Mouse (Mus musculus): ENCODE measurements around the gene Snx17.

The Snx17 gene
- long read RNA-seq, experiment 1, transcript Snx17-201 (15 exons, 2,018 nt): major isoform, 126 of 150 reads
- long read RNA-seq, experiment 1, partial matches to known transcripts: 10 of 150 reads
- long read RNA-seq, experiment 1, other reads (novel, unspliced or antisense): 12 of 150 reads
- long read RNA-seq, experiment 2, transcript Snx17-201 (15 exons, 2,018 nt): major isoform, 116 of 142 reads
- long read RNA-seq, experiment 2, partial matches to known transcripts: 13 of 142 reads
- long read RNA-seq, experiment 2, other reads (novel, unspliced or antisense): 11 of 142 reads

DNA sequence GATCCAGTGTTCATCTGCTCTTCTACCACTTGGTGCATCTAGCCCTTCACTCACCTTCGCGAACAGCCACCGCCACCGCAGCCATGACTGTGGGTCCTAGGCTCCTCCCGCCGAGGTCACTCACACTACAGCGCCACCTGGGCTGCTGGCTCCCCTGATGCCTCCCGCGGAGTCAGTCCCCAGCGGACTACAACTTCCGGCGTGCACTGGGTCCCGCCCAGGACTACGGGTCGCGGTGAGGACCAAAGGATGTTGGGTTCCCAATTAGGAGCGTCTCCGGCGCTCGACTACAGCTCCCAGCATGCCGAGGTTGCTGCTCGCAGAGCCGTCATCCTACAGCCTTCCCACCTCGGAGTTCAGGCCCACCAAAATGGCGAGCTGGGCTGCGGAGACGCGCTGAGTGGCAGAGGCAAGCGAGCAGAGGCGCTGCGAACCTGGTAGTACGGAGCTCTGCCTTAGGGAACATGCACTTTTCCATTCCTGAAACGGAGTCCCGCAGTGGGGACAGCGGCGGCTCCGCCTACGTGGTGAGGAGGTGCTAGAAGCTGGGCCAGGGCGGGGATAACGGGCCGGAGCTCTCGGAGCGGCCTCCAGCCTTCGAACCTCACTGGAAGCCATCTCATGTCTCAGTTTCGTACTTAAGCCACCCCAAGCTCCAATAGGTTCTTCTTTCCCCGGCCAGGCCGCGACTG, at the start of gene Snx17, which contains the start of gene Eif2b4:
Gene Snx17 (plus strand): TSS at position 289 of the 692 bp plus-strand sequence.
Gene Eif2b4 (minus strand): TSS at position 492 of the 692 bp plus-strand sequence.
- intact Hi-C loops (cut with DNase I): no loop called here

DNA sequence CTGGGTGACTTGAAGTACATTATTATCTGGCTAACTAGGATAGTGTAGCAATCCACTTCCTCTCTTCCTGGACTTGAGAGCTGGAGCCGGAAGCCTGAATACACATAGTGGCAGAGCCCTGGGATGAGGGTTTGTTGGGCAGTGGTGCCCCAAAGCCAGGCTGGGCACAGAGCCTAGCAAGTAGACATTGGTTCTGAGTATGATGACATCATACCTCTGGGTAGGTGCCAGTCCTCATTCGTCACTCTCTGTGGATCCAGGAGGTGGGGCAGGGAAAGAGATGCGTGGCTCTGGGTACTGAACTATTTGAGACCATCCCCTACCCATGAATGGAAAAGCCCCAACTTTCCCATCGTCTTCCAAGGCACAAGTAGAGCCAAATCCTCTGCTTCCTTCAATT, 43.2 kb upstream of the Snx17 start:
- intact Hi-C loops (cut with DNase I): no loop called here

DNA sequence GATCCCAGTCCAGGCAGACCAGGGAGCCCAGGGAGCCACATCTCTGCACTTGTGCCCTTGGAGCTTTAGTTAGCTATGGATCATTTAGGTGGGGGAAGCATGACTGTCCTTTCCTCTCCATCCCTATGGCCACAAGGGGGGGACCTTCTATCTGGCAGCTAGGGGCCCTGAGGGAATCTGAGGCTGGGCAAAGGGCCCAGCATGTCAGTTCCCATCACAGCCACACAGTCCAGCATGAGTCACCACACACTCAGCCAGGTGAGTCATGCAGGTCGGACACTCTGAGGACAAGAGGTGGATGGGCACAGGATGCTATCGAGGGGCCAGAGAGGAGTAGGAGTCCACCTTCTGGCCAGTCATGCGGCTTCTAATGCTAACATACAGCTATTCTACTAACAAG, 41.3 kb upstream of the Snx17 start:
- intact Hi-C loops (cut with DNase I): no loop called here

DNA sequence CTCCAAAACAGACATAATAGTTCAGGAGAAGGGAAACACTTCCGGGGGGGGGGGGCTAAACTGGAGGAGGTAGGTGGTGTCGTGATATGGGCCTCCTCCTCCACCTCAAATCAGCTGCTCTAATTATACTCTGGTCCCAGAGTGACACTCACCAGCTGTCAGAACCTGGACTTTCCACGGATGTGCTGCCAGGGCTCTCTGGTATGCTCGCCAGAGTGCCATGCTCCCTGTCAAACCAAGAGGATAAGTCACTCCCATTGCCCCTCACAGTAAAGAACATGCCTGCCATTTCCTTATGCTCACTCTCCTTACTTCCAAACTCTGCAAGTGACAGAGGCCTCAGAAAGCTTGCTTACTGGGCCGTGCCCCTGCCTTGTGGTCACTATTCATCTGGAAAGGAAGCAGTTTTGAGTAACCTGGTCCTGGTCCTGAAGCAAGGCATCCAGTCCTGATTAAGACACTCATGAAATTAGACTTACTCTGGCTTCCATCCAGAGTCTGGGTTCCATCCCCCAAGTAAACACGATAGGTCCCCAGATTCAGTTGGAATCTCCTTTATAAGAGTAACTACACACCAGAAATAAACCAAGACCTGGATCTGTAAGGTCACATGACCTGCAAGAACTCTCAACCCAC, 39.4 kb upstream of the Snx17 start:
- intact Hi-C loops (cut with DNase I): no loop called here

- intact Hi-C loops (cut with DNase I): no loop called here
These were observed 38.9 kb upstream of the Snx17 start, which contains the start of gene Mpv17 for GRCm38 (mm10) chr5:31154152-31154553. Gene Mpv17, minus strand, starts transcription at chr5:31154251.

- intact Hi-C loops (cut with DNase I): no loop called here
These were observed 30.6 kb upstream of the Snx17 start for GRCm38 (mm10) chr5:31162462-31162861.

GRCm38 (mm10) chr5:31164878-31165277, 28.1 kb upstream of the Snx17 start:
- intact Hi-C loops (cut with DNase I): no loop called here

- intact Hi-C loops (cut with DNase I): no loop called here
These were observed 24.4 kb upstream of the Snx17 start for GRCm38 (mm10) chr5:31168630-31169029.

DNA sequence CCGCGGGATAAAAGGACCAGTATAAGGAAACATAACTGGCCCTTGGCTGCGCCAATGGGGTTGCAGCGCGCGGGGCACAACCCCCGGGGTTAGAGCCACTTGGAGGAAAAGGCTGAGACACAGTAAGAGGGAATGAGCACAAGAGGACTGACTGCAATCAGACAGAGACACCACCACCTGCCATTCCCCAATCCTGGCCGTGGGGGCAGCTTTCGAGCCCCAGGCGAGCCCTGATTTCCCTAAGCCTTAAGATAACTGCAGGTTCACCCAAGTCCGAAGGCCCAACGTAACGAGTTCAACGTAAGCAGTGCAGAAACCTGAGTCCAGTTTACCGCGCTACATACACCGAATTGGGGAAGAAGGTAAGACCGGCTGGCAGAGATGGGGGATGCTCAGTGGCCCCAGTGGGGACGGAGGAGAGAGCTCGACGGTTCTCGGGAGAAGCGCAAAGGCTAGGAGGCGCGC, 13.7 kb upstream of the Snx17 start:
- intact Hi-C loops (cut with DNase I): no loop called here

DNA sequence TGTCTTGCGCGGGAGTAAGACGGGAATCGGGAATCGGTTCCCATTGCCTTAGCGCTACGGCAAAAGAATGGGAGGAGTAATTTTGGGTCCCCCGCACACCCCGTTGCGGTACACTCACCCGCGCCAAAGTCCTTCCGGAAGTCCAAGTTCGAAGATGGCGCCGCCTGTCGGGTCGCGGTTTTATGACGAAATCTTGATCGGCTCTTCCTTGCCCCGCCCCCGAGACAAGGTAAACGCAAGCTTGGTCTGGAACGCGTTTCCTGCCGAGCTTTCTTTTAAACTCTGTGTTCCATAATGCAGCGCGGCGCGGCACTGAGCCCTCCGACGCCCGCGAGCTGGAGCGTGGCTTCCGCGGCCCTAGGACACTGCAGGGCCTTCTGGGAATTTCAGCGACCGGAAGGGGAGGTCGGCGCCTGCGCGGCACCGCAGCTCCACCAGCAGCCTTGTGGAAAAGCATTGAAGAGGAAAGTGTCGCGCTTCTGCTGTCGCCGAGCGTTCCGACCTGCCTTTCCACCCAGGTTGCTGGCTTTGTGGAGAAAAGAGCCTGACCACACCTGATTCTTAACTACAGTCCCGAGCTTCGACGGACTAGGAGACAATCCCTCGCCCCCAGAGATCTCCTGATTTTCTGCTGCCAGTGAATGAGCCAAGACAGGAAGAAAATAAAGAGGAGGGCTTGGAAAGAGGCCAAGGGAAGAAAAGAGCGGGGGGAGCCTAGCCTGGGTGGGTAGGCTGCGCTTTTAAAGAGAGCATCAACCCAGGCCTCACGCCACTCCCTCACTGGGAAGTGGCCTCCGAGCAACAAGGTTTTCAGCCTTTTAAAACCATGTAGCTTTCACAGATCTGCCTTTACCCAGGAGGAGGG, 13.0 kb upstream of the Snx17 start, which contains the start of the genes Gm29609 and Gtf3c2:
Gene Gm29609 (minus strand): TSS at position 146 of the 865 bp plus-strand sequence.
Gene Gtf3c2 (minus strand): TSS at position 379 of the 865 bp plus-strand sequence.
- intact Hi-C loops (cut with DNase I): loop anchor here (10.0 kb wide), 1 partner anchor 145 kb away; no protein-coding TSS in a partner anchor

- intact Hi-C loops (cut with DNase I): loop anchor here (10.0 kb wide), 1 partner anchor 144 kb away; no protein-coding TSS in a partner anchor
These were observed 11.8 kb upstream of the Snx17 start for GRCm38 (mm10) chr5:31181183-31181770.

DNA sequence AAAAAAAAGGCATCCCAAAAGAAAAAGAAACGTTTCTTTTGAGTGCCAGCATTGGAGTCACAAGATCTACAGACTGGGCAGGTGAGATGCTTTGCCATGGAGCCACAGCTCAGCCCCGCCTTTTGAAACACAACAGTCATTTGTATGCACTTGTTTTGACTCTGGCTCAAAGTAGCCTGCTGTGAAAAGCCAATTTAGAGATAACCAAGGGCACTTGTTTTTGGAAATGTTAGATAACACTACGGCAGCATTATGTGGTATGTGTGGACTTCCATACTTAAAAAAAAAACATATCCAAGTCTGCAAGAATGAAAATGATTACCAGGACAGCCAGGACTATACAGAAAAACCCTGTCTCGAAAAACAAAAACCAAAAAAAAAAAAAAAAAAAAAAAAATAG, 9.3 kb upstream of the Snx17 start:
- intact Hi-C loops (cut with DNase I): loop anchor here (10.0 kb wide), 1 partner anchor 141 kb away; no protein-coding TSS in a partner anchor

DNA sequence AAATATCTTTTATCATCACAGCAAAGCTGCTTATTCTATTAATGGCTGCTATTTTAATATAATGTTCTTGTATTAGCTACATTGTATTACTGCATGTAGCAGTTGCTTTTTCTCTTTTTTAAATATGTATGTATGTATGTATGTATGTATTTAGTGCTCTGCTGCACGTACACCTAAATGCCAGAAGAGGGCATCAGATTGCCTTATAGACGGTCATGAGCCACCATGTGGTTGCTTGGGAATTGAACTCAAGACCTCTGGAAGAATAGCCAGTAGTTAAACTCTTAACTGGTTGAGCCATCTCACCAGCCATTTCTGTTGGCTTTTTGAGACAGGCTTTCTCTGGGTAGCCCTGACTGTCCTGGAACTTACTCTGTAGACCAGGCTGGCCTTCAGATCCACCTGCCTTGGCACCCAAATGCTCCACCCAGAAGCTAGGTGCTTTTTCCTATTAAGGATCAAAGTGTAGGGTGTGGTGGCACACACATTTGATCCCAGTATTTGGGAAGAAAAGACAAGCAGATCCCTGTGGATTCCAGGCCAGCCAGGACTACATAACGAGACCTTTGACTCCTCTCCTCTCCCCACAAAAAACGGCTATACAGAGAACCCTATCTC, 4.7 kb upstream of the Snx17 start:
- intact Hi-C loops (cut with DNase I): loop anchor here (10.0 kb wide), 1 partner anchor 136 kb away; no protein-coding TSS in a partner anchor

DNA sequence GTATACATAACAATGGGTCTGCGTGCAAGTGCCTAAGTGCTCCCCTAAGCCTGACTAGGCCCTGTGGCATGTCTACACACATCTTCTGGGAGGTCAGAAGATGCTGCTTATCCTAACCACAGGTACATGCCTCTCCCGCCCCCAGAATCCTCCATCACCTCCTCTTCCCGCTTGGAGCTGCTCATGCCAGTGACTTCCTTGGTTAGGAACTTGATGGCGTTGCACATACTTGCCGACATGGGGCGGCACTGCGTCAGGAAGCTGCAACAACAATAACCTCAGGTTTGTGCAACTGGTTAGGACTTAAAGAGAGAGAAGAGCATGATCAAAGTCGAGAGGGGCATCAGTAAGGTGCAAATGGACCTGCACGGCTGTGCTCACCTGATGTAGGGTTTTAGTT, 2.8 kb upstream of the Snx17 start:
- intact Hi-C loops (cut with DNase I): no loop called here

DNA sequence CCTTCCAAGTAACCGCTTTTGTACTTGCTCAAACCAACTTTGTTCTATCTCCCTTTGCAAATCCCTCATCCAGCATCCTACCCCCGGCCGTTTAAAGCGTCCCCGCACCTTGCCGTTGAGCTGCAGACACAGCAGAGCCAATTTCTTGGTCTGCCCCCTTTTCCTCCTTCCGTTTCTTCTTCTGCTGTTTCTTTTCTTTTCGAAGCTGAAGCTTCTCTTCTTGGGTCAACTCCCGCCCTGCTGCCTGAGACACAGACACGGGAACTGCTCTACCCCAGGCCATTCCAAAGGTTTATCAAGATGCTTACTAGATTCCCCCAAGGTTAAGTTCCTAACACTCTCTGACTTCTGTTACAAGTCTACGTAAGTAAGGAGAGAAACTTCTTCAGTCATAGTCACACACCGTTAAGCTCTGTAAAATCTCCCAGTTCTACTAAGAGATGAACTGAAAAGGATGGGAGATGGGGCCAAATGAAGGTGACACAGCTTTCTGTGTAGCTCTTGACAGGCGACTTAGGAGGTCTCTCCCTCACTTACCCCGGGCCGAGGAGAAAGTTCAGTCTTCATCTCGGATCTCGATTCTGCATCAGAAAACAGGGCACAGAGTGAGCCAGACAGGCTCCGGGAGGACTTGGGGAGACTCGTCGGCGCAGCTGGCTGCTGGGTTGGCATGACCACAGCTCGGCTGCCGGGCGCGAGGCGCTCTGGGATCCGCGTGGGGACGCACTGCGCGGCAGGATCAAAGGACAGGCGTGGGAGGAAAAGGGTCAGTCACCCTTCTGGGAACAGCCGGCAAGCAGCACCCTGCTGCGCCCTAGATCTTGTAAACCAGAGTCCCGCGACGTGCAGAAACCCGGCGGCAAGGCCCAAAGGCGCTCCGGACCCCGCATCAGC, 735 bp upstream of the Snx17 start:
- intact Hi-C loops (cut with DNase I): no loop called here

DNA sequence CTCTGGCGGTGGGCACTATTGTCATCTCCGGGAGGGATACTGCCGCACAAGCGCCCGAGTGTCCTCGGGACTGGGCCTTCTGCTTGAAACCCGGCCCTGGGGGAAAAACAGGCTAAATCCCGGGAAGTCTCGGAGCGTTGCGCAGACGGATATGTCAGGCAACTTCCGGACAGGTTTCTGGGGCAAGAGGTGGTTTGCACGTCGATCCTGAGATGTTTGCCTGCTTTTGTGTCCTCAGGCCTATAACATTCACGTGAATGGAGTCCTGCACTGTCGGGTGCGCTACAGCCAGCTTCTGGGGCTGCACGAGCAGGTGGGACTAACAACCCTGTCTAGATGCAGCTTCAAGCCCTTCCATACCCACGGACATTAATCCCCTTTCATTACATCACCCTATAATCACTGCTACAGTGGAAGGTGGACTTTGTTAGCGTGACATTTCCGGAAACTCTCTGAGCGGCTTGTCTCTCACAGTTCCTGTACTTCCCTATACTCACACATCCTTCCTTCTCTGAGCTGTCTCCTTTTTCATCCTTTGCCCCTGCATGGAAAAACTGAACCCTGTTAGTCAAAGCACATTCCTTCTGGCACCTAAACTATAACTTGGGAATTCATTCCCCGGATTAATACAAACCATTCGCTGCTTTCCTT, 729 bp downstream of the Snx17 start:
- intact Hi-C loops (cut with DNase I): no loop called here

- intact Hi-C loops (cut with DNase I): no loop called here
These were observed 1.8 kb downstream of the Snx17 start for GRCm38 (mm10) chr5:31194486-31195485.

Measured in adrenal gland (tissue).